Mouse (Mus musculus): ENCODE data around the gene Kbtbd3. TPM values are rescaled to one million over a fixed set of nuclear protein-coding genes. Genes with fewer than 3 reads are reported as not detected.

Kbtbd3 gene
- polyA plus RNA-seq, 1 experiment from 2014 or later: 10.5 TPM

GRCm38 (mm10) chr9:4304867-4305266 lies 4.8 kb upstream of the Kbtbd3 start:
- Histone ChIP-seq H3K4me1 (replicated peaks; ENCODE audit: insufficient read depth, low read length) (no peaks in the 10 kb centered on the region), H3K27ac (no peak overlapping the region), H3K4me3 (replicated peaks; ENCODE audit: low read depth, low read length) (no peak overlapping the region), H3K27me3 (ENCODE audit: insufficient read depth, low read length) (no peaks in the 10 kb centered on the region), H3K4me2 (ENCODE audit: low read length) (no peak overlapping the region), H3K36me3 (ENCODE audit: insufficient read depth, low read length) (peaks cover 6% of the 10 kb centered on the region; the same call in 1 of the 2 replicates), H3K9ac (ENCODE audit: low read depth, low read length) (no peak overlapping the region), H3K9me3 (replicated peaks; ENCODE audit: low read length) (no peaks in the 10 kb centered on the region)
- DNase-seq (ENCODE audit: low spot score): peak; percentile 24
- no peak for ATAC-seq (replicated peaks; ENCODE audit: low FRiP score, low read depth)
- WGBS: 46% methylated on average over 1 of the region's 1 CpGs
- peak; percentile 43; the same call in 1 of the 2 replicates for TF ChIP-seq CTCF (IDR thresholded peaks at IDR 0.05; ENCODE audit: low read depth)

- Histone ChIP-seq H3K4me1 (replicated peaks; ENCODE audit: insufficient read depth, low read length) (0 out of 2 replicates have a peak, but pooled peaks cover 3% of the 10 kb centered on the region), H3K36me3 (ENCODE audit: insufficient read depth, low read length) (no peaks in the 10 kb centered on the region), H3K4me3 (replicated peaks; ENCODE audit: low read depth, low read length) (peak overlapping the region; percentile 65), H3K9me3 (replicated peaks; ENCODE audit: low read length) (no peaks in the 10 kb centered on the region), H3K27ac (peak overlapping the region; percentile 70), H3K27me3 (ENCODE audit: insufficient read depth, low read length) (no peaks in the 10 kb centered on the region), H3K4me2 (ENCODE audit: low read length) (peak overlapping the region; percentile 82), H3K9ac (ENCODE audit: low read depth, low read length) (peak overlapping the region; percentile 51)
- WGBS: under 1% methylated on average over 36 of the region's 36 CpGs
- no peak for TF ChIP-seq CTCF (IDR thresholded peaks at IDR 0.05; ENCODE audit: low read depth)
- ATAC-seq (replicated peaks; ENCODE audit: low FRiP score, low read depth) (peak; percentile 41), DNase-seq (ENCODE audit: low spot score) (peak; percentile 31)
These were observed 844 bp upstream of the Kbtbd3 start for GRCm38 (mm10) chr9:4308628-4309350.

GRCm38 (mm10) chr9:4310706-4311105 lies 1.1 kb downstream of the Kbtbd3 start:
- Histone ChIP-seq H3K9ac (ENCODE audit: low read depth, low read length) (no peak overlapping the region), H3K27ac (no peak overlapping the region), H3K4me2 (ENCODE audit: low read length) (peak overlapping the region; percentile 79), H3K27me3 (ENCODE audit: insufficient read depth, low read length) (no peaks in the 10 kb centered on the region), H3K36me3 (ENCODE audit: insufficient read depth, low read length) (no peaks in the 10 kb centered on the region), H3K9me3 (replicated peaks; ENCODE audit: low read length) (no peaks in the 10 kb centered on the region), H3K4me1 (replicated peaks; ENCODE audit: insufficient read depth, low read length) (0 out of 2 replicates have a peak, but pooled peaks cover 3% of the 10 kb centered on the region), H3K4me3 (replicated peaks; ENCODE audit: low read depth, low read length) (peak overlapping the region; percentile 65; the same call in 1 of the 2 replicates)
- no peak for ATAC-seq (replicated peaks; ENCODE audit: low FRiP score, low read depth)
- WGBS: 79% methylated on average over 3 of the region's 3 CpGs
- no peak for DNase-seq (ENCODE audit: low spot score)
- no peak for TF ChIP-seq CTCF (IDR thresholded peaks at IDR 0.05; ENCODE audit: low read depth)

GRCm38 (mm10) chr9:4311162-4311561 lies 1.5 kb downstream of the Kbtbd3 start:
- WGBS: 84% methylated on average over 3 of the region's 3 CpGs
- H3K4me2 ChIP-seq (ENCODE audit: low read length): no peak overlapping the region
- no peak overlapping the region for H3K4me3 ChIP-seq (replicated peaks; ENCODE audit: low read depth, low read length)
- H3K9ac ChIP-seq (ENCODE audit: low read depth, low read length): no peak overlapping the region
- peak; percentile 32; the same call in 1 of the 2 replicates for TF ChIP-seq CTCF (IDR thresholded peaks at IDR 0.05; ENCODE audit: low read depth)
- H3K27ac ChIP-seq: no peak overlapping the region
- no peak for DNase-seq (ENCODE audit: low spot score)
- H3K36me3 ChIP-seq (ENCODE audit: insufficient read depth, low read length): no peaks in the 10 kb centered on the region
- 0 out of 2 replicates have a peak, but pooled peaks cover 3% of the 10 kb centered on the region for H3K4me1 ChIP-seq (replicated peaks; ENCODE audit: insufficient read depth, low read length)
- no peaks in the 10 kb centered on the region for H3K9me3 ChIP-seq (replicated peaks; ENCODE audit: low read length)
- no peaks in the 10 kb centered on the region for H3K27me3 ChIP-seq (ENCODE audit: insufficient read depth, low read length)
- no peak for ATAC-seq (replicated peaks; ENCODE audit: low FRiP score, low read depth)

GRCm38 (mm10) chr9:4313946-4314345 lies 4.3 kb downstream of the Kbtbd3 start:
- Histone ChIP-seq H3K36me3 (ENCODE audit: insufficient read depth, low read length) (no peaks in the 10 kb centered on the region), H3K27me3 (ENCODE audit: insufficient read depth, low read length) (no peaks in the 10 kb centered on the region), H3K9ac (ENCODE audit: low read depth, low read length) (no peak overlapping the region), H3K4me3 (replicated peaks; ENCODE audit: low read depth, low read length) (no peak overlapping the region), H3K9me3 (replicated peaks; ENCODE audit: low read length) (no peaks in the 10 kb centered on the region), H3K4me2 (ENCODE audit: low read length) (no peak overlapping the region), H3K27ac (no peak overlapping the region), H3K4me1 (replicated peaks; ENCODE audit: insufficient read depth, low read length) (0 out of 2 replicates have a peak, but pooled peaks cover 3% of the 10 kb centered on the region)
- no peak for ATAC-seq (replicated peaks; ENCODE audit: low FRiP score, low read depth)
- 97% methylated on average over 4 of the region's 4 CpGs for WGBS
- DNase-seq (ENCODE audit: low spot score): no peak
- no peak for TF ChIP-seq CTCF (IDR thresholded peaks at IDR 0.05; ENCODE audit: low read depth)

GRCm38 (mm10) chr9:4315746-4316145 lies 6.1 kb downstream of the Kbtbd3 start:
- no peak for ATAC-seq (replicated peaks; ENCODE audit: low FRiP score, low read depth)

More at GRCm38 (mm10) chr9:4315746-4316145, 6.1 kb downstream of the Kbtbd3 start:
- Histone ChIP-seq H3K9me3 (replicated peaks; ENCODE audit: low read length) (no peaks in the 10 kb centered on the region), H3K36me3 (ENCODE audit: insufficient read depth, low read length) (no peaks in the 10 kb centered on the region), H3K9ac (ENCODE audit: low read depth, low read length) (no peak overlapping the region), H3K4me1 (replicated peaks; ENCODE audit: insufficient read depth, low read length) (no peaks in the 10 kb centered on the region), H3K27me3 (ENCODE audit: insufficient read depth, low read length) (no peaks in the 10 kb centered on the region), H3K27ac (no peak overlapping the region), H3K4me3 (replicated peaks; ENCODE audit: low read depth, low read length) (no peak overlapping the region), H3K4me2 (ENCODE audit: low read length) (no peak overlapping the region)
- WGBS: 90% methylated on average over 2 of the region's 2 CpGs
- no peak for TF ChIP-seq CTCF (IDR thresholded peaks at IDR 0.05; ENCODE audit: low read depth)
- DNase-seq (ENCODE audit: low spot score): no peak

Data from kidney, postnatal 0 days (tissue).